Mouse (Mus musculus): ENCODE data around the gene Prkcq.

Gene Prkcq

DNA sequence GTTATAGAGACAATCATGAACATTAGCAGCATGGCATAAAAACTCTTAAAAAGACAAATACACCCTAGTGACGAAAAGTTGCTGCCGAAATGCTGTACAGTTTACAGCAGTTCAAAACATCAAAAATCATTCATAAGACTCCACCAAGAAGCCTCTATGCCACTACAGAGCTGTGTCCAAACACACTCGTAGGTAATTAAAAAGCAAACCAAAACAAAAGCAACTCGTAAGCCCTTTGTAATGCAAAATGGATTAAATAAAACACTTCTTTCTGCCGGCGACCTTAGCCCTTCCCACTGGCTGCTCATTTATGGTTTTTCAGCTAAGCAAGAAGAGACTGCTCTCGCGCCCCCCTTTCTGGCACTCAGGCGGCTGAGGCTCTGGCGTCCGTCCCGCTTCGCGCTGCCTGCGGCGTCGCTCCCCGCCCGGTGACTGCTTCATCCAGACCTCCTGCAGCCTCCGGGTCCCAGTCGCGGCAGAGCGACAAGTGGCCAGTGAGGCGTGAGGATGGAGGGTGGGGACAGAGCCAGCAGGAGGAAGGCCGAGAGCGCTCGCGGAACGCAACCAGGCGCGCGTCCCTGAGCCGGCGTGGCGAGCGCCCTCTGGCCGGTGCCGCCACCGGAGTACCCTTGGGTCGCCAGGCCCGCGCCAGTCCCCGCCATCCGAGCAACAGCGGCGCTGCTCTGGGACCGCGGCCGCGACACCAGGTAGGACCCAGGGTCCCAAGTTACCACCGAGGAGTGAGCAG lies at the start of gene Prkcq:
Prkcq (plus strand) TSS at position 355 of the 748 bp plus-strand sequence.
- DNase-seq: peak; percentile 56 to 69

DNA sequence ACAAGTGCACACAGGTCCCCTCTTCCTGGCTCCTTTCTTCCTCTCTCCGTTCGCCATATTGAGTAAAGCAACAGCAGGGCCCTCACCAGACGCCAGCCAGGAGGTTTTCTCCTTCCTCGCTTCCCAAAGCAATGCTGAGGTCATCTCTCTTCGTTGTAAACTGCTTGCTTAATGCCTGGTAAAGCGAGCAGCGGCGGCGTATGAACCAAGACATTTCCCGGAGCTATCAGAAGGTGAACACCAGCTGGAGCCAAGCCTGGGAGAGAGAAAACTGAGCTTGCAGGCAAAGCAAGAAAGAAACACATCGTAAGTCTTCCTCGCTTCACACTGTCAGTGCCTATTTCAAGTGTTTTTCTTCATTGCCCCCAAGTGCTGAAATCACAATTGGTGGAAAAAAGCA lies 41.0 kb upstream of the Prkcq start:
- DNase-seq: no peak

GRCm38 (mm10) chr2:11135718-11136117 lies 36.2 kb upstream of the Prkcq start:
- DNase-seq: no peak

DNA sequence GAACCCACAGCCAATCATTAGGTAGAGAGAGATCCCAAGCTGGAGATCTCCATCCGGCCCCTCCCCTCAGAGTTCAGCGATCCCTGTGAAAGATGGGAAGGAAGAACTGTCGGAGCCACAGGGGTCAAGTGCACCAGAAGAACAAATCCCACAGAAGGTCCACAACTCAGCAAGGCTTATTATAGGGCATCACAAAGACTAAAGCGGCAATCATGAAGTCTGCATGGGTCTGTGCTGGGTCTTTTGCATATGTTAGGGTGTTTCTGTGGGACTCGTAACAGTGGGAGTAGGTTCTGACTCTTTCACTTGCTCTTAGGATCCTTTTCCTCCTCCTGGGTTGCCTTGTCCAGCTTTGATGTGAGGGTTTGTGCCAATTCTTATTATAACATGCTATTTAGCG lies 33.8 kb upstream of the Prkcq start:
- DNase-seq: no peak

DNA sequence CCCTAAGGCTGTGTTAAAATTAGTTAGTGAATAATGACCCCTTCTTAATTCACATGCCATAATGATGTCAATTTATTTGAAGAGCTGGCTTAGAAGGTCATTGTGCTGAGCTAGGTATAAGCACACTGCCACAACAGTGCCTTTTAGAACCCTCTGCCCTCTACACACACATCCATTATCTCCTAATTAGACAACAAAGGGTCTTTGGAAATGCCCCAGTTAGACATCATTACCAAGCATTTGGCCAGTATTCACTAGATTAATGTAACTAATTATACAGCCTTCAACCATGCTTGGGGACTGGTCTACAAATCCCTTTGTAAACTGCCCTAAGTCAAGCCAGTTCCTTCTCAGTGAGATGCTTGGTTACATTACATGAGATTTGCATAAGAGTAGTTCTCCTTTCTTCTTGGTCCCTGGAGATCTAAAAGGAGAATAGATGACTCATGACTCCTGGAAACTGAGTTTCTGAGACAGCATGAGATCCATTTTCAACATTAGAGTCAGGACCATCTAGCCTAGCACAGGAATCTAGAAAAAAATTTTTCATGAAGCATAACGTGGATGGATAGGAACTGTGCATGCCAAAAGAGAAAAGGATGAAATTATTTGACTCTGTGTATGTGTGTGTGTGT lies 32.3 kb upstream of the Prkcq start:
- no peak for DNase-seq

- DNase-seq: no peak
These were observed 31.5 kb upstream of the Prkcq start for GRCm38 (mm10) chr2:11140385-11140784.

GRCm38 (mm10) chr2:11149091-11149490 lies 22.8 kb upstream of the Prkcq start:
- no peak for DNase-seq

- no peak for DNase-seq
These were observed 20.9 kb upstream of the Prkcq start for GRCm38 (mm10) chr2:11150975-11151374.

DNA sequence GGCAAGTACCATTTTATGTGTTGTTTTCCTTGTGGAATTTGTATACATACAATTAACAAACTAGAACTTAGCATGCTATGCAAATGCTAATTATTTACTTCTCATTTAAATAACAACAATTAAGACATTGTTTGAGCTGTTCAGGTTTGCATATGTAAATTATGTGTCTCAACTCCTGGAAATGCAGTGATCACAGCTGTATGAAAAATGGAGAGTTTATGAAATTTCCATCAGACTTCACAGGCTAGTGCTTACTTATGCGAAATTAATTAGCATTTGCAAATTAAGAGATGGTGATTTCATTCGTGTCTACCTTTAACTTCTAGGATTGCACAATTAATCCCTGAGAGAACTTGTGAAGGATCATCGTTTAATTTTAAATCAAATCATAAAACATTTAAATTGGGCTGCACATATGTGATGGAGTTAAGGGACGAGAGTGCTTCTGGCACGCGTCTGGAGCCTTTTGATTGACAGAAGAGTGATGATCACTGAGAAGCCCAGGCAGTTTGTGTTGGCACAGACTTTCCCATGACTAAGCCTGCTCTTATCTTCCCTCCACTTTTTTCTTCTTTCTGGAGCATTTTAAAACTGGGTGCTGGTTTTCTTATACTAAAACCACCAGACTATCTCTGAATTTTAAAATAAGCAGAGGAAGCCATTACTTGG lies 20.1 kb upstream of the Prkcq start:
- DNase-seq: no peak

- no peak for DNase-seq
These were observed 12.3 kb upstream of the Prkcq start for GRCm38 (mm10) chr2:11159641-11160040.

DNA sequence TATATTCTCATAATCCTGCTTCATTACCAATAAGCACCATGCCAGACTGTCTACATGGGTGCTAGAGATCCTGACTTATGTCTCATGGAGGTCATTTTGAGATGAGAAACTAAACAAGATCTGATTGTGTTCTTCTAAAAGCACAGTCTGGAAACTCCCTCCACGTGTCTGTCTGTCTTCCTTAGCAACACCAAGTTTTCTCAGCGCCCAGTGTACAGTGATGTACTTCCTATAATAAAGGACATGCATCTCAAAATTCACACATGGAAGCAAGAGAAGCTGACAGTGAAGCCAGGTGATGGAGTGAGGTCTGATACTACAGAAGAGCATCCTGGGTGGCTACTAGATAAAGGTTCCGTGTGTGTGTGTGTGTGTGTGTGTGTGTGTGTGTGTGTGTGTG lies 11.2 kb upstream of the Prkcq start:
- no peak for DNase-seq

DNA sequence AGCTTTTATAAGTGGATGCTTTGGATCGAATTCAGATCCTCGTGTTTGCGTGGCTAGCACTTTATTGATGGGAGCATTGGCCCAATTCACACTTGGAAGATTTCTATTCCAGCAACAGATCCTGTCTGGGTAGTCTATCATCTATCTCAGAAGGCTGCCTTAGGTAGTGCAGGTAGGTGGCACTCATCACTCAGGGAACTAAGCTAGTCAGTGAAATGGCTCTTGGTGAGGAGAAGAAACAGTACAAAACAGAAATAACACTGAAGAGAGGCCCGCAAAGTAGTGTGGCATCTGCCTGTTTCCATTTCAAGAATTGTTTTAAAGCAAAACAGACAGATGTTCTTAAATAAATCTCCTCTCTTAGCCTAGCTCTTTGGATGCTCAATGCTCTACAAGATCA lies 10.6 kb upstream of the Prkcq start:
- no peak for DNase-seq

DNA sequence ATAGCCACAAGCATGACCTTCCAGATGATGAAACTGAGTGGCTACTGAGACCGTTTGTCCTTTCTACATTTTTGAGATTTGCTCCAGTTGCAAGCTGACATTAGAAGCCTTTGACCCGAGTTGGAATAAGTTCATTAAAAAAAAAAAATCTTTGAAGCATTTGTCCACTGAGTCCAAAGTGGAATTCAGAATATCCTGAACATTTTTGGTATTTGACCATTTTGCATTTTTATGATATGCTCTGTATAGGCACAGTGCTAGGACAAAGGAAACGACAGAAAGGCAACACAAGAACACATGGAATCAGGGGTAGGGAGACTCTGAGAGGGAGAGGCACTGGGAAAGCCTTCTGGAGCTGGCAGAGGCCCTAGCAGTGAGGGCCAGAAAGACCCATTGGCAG lies 9.2 kb upstream of the Prkcq start:
- DNase-seq: no peak

GRCm38 (mm10) chr2:11164170-11164569 lies 7.7 kb upstream of the Prkcq start:
- no peak for DNase-seq

GRCm38 (mm10) chr2:11169721-11170335 lies 2.1 kb upstream of the Prkcq start:
- DNase-seq: no peak

- peak in 1 of 2 experiments; percentile 18 for DNase-seq
These were observed 1.0 kb downstream of the Prkcq start for GRCm38 (mm10) chr2:11172831-11173414.

- DNase-seq: no peak
These were observed 1.6 kb downstream of the Prkcq start for GRCm38 (mm10) chr2:11173521-11173920.

DNA sequence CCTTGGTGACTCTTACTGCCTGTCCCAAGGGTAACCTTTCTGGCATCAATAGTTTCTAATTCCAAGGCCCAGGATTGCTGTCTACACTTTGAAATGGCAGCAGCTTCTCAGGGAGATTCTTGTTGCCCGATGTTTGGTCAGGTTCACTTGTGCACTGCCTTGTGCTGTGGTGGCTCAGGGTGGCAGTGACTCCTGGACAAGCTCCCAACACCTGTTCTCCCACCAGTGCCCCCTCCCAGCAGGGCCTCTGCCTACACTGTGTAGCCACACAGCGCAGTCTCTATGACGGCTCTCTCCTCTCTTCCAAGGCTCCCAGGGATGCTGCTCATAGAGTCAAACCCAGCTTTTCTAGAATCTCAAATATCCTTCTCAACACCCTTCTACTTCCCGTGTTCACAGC lies 2.2 kb downstream of the Prkcq start:
- no peak for DNase-seq

DNA sequence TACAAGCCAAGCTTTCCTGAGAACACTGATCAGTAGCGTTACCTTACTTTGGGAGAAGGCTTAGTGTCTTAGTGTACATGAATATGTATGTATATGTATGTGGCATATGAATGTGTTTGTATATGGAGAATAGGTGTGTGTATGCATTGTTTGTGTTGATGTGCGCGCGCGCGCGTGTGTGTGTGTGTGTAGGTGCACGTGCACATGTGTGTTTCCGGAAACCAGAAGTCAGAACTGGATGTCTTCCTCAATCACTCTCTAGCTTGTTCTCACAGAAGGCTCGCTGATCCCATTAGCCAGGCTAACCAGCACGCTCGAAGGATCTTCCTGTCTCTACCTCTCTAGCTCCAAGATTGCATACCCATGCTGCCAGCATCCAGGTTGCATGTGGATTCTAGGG lies 6.0 kb downstream of the Prkcq start:
- DNase-seq: no peak

GRCm38 (mm10) chr2:11181510-11181909 lies 9.6 kb downstream of the Prkcq start:
- DNase-seq: no peak

- no peak for DNase-seq
These were observed 10.2 kb downstream of the Prkcq start for GRCm38 (mm10) chr2:11182096-11182495.

DNA sequence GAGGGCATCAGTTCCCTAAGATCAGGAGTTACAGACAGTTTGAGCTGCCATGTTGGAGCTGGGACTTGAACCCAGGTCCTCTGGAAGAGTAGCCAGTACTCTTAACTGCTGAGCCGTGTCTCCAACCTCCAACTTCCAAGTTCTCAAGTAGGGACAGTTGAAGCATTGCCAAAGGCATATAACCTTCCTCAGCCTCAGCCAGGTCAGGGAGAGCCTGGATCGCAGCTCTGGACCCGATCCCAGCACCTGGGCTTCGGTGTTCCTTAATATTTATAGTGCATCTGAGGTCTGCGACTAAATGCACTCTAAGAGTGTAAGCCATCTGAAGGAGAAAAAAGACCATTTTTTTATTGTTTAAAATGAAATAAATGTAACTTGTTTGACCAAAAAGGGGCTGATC lies 12.1 kb downstream of the Prkcq start:
- no peak for DNase-seq

GRCm38 (mm10) chr2:11186586-11186985 lies 14.7 kb downstream of the Prkcq start:
- DNase-seq: no peak

All from cerebellum, postnatal 25 days (tissue).